Mouse (Mus musculus) cerebellum, adult 18-20 months (tissue): Measurements from ENCODE around the gene Auh.

Experiments used
- DNase-seq, 2 experiments: peaks; one replicate each; pipeline ENCODE4 v3.0.0; 2021

Gene Auh

DNA sequence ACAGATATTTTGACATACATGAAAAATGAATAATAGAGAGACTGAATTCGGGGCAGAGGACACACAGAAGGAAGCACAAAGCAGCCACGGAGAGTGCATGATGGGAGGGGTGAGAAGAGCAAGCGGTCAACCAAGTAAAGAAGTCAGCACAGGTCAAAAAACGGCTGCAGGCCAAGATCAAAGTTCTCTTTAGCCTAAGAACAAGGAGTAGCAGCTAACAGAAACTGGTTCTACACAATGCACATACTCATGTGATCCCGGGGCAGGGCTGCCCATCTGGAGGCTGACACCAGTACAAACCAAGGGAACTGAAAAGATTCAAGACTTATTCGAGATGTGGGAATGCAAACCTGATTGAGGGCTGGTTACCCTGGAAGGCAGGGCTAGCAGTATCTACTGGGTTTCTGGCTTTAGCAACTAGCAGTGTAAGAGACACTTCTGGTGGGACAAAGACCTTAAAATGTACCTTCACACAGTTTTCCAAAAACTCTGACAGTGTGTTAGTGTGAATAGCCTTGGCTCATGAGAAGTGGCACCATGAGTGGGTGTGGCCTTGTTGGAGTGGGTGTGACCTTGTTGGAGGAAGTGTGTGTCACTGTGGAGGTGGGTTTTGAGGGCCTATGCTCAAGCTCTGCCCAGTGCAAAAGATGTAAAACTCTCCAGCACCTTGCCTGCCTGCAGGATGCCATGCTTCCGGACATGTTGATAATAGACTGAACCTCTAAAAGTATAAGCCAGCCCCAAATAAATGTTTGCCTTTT lies 8.2 kb downstream of the Auh start:
- DNase-seq, result no peak

DNA sequence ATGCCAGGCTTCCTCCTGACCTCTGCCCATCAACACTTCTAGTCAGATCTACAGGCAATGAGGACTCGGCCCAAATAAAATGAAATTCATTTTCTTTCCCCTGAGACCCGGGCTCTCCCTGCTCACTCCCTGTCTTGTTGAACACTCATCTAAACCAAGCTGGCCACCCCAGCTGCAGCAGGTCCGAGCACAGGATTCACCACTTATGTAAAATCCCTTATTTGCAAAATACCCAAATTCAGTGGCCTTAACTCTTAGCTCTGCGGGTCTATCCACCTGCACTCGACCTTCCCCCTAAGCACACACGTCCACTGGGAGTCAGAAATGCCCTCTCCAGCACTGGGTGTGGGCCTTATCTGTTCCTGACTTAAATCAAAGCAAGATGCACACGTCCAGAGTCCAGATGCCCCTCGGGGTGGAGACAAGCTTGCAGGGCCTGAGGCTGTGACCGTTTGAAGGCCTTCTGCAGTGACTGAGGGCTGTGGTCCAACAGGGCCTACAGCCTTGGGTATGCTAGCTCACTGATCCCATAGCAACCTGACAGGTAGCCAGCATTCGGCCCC lies 9.6 kb downstream of the Auh start:
- no peak for DNase-seq

DNA sequence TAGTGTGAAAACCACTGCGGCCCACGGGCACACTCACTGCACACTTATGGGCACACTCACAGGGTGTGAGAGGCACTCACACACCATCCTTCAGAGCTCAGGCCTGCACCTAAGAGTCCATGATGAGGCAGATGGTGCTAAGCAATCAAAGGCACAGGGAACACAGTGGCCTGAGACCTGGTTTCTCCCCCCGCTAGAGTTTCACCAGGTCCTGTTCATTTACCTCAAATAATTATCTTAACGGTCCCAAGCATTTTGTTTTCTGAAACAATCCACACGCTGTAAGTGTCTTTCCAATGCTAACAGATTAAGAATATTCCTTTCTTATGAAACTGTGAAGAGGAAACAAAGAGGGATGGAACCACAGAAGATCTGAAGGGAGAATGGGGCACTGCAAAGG lies 11.1 kb downstream of the Auh start:
- DNase-seq, result no peak

DNA sequence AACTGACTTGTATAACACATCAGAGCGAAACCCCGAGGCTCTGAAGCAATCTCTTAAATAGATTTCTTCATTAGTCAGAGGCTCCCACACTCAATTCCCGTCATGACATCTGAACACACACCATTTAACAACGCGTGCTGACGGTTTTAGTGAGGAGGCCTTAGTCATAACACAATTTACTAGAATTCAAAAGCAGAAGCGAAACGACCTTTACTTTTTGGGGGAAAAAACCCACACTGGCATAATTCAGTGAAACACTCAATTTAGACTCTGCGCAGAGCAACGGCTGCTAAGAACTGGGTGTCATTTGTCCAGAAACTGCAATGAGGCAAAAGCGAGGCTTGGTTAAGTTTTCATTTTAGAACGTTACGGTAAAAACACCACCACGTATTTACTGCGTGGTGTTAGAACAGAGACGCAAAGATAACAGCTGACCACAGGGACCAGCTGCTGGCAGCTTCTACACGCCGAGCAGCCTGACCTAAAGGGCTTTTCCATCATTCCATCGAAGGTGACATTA lies 14.8 kb downstream of the Auh start:
- DNase-seq, result no peak

DNA sequence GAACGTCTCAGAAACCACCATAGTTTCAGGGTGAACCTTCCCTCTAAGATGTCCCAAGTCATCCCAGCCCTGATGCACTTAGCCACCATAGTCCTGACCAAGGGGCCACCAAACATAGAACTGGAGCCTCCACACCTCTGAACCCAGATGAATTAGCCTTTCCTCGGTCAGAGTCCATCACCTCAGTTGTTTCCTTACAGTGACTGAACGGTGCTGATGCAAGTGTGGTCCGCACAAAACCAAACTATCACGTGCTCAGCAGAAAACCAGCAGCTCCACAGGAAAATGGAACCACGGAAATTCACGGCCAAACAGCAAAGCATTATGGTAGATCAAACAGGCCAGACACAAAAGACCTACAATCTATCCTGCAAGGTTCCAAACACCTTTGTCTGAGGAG lies 15.6 kb downstream of the Auh start:
- DNase-seq, result no peak

DNA sequence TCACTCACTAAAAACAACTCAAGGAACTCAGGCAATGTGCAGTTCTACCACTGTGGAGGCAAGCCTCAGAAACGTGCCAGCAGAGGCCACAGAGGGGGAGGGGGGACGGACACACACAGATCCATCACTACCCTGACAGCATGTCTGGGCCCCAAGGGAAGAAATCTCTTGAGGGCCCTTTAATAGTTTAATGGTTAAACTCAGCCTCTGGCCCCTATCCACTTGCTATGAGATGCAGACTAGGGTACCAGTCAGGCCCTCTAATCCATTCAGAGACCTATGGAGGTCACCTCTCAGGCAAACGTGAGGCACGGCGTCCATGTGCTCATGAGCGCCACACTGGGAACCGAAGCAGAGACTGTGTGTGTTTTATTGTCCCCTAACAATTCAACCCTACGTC lies 17.0 kb downstream of the Auh start:
- no peak for DNase-seq

DNA sequence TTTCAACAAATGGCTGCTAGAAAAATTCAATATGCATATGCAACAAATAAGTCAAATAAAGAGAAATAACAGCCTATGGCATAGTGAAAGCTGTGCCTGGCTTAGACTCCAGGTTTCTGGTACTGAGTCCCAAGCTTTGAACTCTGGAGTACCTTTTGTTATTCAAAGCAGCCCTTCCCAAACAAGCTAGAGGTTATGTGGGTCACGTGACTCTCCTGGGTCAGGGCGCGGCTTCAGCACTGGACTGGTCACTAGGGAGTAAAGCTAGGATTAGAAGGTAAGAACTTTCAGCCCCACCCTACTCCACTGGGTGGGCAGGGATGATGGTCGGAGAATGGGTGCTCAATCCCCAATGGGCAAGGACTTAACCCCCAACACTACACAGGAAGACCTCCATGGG lies 18.2 kb downstream of the Auh start:
- DNase-seq, result no peak

DNA sequence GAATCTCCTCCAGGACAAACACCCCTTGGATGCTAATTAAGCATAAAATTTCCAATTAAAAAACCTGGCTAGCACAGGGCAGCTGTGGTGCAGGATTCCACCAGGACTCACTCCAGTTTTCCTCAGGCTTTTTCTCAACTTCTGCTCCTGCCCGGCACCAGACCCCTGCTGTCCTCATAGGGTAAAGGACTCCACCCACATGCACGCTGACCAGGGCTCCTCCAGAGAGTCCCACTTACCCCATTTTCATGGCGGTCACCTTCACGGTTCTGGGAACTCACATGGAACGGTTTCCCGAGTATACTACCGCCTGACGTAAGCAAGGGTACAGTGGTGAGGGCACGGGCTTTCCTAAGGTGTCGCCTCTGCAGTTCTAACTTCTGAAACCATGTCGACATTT lies 23.2 kb downstream of the Auh start:
- no peak for DNase-seq

DNA sequence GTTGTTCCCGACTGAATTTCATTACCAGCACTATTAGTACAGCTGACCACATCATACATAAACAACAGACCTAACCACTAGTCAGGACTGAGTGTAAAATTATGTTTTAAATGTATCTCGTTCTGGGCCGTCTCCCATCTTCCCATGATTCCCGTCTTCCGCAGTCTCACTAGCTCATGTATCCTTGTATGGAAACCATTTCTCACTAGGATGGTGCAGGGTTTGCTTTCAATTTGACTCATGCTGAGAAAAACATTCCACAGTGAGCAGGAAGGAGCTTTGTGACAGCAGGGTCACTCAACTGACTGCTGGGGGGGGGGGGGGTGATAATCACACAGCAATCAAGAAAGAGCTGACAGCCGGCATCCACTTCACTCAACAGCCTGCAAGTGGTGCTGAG lies 25.3 kb downstream of the Auh start:
- DNase-seq, result no peak

DNA sequence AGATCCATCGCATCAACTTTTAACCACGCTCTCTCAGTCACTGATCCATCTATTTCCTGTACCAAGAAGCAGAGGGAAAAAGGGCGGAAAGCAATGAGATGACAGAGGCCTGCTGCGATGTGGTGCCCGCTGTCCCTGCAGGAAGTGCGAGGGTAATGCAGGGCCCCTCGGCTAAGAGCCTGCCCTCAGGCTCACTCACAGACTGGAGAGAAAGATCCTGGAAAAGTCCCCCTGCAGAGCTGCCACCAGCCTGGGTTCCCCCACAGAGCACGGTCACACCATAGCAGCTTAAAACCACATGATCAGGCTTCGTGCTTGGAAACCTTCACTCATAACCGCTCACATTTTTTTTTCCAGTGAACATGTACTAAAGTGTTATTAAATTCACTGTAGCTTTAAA lies 25.7 kb downstream of the Auh start:
- DNase-seq, result no peak

DNA sequence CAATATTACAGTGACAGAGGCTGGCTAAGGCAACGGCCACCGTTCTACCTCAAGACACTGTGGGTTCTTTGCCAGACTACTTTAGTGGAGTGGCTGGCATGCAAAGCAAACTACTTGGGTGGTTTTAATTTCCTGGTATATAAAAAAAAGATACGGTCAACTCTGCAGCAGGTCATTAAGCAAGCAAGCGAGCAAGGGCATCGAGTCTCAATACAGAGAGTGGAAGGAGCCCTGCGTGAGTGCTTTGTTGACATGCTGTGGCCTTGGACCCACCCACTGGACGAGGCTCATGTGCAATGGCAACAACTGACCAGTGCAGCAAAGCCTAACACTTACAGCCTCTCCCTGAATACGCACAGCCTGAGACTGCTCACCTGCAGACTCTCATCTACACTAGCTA lies 27.0 kb downstream of the Auh start:
- no peak for DNase-seq

DNA sequence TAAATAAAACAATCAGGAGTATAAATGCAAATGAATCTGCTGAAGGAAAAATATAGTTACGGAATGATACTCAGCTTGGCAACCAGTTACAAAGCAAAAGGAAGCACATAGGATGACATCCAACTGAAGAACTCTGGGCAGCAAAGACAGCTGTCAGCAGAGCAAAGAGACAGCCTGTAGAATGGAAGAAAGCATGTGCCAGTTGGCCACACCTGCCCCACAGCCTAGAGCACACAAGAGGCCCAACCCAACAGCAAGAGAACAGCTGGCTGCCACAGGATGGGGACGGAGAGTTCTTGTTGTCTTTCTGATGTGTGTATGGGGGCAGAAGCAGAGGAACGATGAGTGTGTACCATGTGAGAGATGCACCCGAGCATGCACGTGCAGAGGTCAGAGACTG lies 29.8 kb downstream of the Auh start:
- no peak for DNase-seq

DNA sequence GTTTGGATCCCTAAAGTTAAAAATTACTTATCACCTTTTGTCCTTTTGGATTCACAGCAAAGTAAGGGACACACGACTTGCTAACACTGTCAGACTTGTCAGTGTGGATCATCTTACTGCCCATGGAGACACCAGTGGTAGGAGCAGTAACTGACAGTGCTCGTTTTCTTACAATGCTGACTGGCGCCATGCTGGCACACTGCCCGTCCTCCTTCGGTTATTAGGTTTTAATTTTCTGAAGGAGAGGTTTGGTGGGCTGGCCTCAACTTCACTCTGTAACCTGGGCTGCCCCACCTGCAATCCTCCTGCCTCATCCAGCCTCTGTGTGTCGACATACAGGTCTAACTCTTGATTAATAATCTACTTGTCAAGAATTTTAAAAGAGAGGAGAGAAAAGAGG lies 31.7 kb downstream of the Auh start:
- DNase-seq, result no peak

DNA sequence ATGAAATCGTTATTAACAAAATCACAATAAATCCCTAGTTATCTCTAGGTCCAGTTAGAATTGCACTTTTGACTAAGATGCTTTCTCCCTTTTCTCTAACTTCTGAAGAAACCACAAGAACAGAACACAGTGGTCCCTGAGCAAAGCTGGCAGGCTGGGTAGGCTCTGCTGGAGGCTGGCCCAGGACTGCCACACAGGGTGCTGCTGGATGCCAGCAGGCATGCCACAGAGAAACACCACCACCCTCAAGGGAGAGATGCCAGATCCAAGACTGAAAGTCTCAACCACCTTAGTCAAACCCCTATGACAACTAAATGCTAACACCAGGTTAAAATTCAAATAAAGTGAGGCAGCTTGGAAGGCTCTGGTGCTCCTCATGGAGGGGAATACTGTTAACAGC lies 36.7 kb downstream of the Auh start:
- peak; percentile 62 to 63 for DNase-seq

DNA sequence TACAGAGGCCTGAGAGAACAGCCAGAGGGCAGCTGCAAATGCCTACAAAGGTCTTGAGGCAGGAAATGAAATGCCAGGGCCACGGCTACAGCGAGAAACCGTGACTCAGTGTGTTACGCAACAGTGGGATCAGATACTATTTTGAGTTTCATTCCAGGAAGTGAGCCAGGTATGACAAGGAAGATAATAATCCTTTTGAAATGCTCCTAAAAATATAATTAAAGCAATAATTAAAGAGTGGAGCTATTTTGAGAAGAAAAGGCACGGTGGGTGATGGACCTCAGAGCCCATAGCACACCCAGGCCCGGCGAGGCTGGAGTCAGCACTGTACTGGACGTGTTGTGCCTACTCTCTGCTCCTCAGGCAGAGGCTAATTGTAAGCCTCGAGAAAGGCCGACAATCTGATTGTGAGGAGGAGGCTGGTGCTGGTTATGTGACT lies 37.4 kb downstream of the Auh start:
- peak; percentile 70 to 78 for DNase-seq

DNA sequence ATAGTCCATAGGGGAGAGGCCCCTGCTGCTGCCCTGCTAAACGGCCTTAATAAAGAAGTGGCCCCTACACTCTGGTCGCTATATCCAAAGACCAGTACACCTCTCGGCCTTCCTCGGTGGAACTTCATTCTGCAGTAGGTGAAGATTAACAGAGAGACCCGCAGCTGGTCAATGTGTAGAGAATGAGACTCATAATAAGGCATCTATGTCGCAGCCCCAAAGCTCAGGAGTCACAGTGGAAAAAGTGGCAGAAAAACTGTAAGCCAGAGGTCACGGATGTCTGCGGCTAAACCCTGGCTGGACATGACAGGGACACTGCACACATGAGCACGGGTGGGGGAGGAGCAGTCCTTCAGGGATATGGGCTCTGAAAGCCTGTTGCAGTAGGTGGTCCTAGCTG lies 39.2 kb downstream of the Auh start:
- DNase-seq, result no peak

DNA sequence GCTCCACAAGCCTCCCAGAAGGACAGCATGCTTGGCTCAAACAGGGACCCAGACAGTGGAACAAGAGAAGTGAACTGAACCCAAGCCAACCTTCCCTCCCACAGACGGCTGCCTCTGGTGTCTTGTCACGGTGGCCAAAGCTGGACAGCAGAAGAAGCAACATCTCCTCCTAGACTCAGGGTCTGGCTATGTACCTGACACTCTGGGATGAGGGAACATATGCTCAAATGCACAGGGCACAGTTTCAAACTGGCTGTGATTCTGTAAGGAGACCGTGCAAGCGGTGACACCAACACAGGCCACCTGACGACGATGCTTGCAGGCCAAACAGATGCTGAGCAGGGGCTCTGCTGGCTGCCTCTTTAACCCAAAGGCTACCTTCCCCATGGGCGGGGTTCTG lies 42.7 kb downstream of the Auh start:
- DNase-seq, result peak; percentile 33 to 36

DNA sequence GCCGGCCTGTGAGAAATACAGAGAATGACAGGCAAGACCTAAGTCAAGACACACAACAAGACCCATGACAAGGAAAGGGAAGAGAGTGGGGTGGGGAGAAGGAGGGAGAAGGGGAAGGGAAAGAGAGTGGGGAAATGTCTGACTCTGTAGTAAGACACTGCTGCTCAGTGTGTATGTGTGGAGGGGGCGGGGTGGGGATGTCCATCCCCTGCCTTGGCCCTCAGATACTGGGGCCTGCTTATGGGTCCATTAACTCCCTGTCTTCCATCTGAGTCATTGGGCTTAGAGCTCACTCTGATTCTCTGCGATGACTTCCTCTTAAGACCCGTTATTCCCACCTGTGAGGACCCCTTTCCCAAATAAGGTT lies 45.5 kb downstream of the Auh start:
- DNase-seq, result no peak

DNA sequence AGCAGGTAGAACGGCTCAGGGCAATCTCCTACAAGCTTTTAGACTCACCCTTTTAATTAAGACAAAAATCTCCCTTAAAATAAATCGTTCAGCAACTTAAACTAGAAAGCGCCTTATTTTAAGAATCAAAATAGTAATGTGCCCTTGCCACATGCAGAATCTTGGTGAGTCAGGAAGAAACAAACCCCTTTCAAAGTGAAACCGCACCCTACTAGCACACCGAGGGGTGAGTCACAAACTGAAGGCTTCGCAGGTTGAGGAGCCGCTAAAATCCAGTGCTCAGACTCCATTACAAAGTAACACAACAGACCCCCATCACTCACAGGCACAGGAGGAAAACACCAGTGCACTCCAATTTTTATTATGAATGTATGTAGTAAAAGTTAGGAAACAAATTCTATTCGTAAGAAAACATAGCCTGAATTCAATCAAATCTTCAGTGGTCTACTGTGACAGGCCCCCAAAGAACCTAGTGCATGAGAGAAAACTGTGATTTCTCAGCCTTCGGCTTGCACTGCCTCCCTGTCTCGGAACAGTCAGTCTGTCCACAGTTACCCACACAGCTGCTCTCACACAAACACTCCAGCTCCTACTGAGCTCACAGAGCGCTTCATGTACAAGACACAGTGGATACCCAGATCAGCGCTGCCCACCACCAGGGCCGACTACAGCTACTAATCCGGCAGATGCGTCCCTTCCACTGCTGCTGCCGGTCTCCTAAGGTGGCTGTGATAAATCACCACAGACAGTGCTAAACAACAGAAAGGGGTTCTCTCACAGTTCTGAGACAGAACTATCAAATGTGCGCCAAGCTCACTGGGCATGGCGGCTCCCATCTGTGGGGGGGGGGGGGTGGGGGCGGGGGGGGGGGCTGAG lies 46.2 kb downstream of the Auh start:
- no peak for DNase-seq

DNA sequence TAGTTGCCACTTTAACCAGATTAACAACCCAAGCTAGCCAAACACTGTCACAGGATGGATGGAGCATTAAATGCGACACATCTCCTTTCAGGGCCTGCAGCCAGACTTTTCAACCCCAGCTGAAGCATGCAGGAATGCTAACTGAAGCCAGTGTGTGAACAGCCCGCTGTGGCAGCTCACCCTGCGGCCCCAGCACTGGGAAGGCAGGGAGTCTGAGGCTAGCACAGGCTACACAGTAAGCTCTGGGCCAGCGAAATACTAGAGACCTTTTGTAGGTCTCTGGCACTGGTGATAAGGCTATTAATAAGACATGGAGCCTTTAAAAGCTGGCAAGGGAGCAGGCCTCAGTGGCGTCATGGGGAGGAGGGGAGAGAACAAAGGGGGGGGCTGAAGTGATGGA lies 49.1 kb downstream of the Auh start:
- peak in 1 of 2 experiments; percentile 38 for DNase-seq

DNA sequence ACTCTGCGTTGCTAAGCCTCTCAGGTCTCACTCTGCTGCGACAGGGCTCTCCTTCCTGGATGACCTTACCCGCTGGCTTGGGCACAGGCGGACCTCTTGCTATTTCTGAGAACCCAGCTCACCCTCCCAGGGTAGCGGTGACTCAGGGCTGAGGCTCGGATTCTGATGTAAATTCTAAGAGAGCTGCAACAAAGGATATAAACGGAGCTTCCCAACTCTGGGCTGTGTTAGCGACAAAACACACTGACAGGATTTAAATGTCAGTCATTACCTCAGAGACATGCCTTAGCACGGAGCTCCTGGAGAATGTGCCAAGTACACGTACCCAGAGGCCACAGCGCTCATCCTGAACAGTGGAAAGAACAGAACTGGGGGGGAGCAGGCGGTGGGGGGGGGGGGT lies 49.6 kb downstream of the Auh start:
- peak; percentile 40 to 48 for DNase-seq

DNA sequence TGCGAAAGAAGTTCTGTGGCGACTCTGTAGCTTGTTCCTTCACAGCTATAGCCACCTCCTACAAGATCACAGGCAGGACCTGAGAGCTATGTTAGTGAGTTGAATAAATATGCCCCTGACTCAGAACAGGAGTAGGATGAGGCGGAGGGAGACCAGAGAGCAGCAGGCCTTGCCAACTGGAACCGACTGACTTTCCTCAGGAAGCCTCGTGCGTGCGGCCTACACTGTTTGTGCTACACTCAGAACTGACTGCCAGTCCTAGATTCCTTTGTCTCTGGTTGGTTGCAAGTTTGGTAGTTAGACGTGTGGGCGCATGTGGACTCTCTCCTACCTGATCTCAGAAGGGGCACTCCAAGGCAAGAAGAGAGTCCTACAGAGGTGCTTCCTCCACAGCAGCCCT lies 50.2 kb downstream of the Auh start:
- no peak for DNase-seq

DNA sequence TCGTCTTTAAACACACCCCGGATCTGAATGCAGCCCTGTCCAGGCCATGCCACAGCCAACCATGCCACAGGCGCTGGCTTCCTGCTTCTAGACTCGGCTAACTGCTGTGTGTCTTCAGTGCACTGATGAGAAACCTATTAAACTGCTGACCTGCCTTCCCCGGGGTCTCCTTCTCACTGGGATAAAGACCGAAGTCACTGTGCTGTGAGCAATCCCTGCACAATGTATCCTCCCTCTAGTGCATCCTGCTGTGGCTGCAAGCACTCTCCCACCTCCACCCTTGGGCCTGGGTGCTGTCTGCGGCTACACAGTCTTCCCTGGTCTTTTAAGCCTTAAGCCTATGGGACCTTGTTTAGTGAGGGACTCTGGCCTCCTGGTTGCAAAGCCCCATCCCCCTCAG lies 50.7 kb downstream of the Auh start:
- no peak for DNase-seq
